Mouse (Mus musculus) kidney, adult 2 months (tissue): ENCODE results near the gene Foxd1.

ENCODE experiments used
- CTCF ChIP-seq: fragments of 200-500 bp; conservative IDR thresholded peaks from 2 replicates; pipeline ENCODE4 v1.5.1; 2011; ENCODE audit warnings: low read depth, mild to moderate bottlenecking, control low read depth, low read length, moderate library complexity, mixed read lengths; ENCODE audit not compliant: insufficient read depth, insufficient read length
- POLR2A ChIP-seq: fragments of 200-500 bp; IDR thresholded peaks from one replicate; pipeline ENCODE4 v1.6.1; 2011; ENCODE audit warnings: low read depth, low read length, control low read depth

DNA sequence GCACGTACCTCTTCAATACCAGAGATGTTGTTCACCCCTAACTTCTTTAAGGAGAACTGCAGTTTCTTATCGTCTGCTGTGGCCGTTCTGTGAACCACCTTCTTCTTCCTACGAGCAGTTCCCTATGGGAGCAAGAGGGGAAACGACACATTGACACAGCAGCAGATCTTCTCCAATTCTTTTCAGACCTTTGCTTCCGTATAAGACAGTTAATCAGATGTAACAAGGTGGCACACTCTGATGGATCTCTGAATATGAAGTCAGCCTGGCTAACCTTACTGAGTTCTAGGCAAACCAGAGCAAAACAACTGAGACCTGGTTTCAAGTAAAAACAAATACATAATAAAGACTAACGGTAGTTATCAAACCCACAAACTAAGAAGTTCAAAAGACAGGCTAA is 40.4 kb upstream of the Foxd1 start:
- TF ChIP-seq CTCF, result no peak
- TF ChIP-seq POLR2A, result no peak
